Mouse (Mus musculus) monocyte, adult 5-6 weeks (primary cell): ENCODE measurements around the gene Naa35. TPM values are rescaled to one million over a fixed set of nuclear protein-coding genes. Genes with fewer than 3 reads are reported as not detected.
A peak's percentile ranks its signal among the peaks of the same experiment; 100 is the strongest.

Experiments
- ATAC-seq: fragments of 153-309, 156-312 bp; replicated peaks from 2 replicates; pipeline ENCODE4 v1.8.0; 2017; ENCODE audit warnings: mild to moderate bottlenecking; ENCODE audit not compliant: low TSS enrichment, insufficient number of reproducible peaks, severe bottlenecking, poor library complexity, low FRiP score
- total RNA-seq: library from RNA; stranded (forward); fragments of 200-1000, 200-491, 200-594 nt; gene quantifications from 3 replicates; pipeline ENCODE4 v1.2.3, GENCODE M21; 2017

Naa35 gene
- total RNA-seq, result 23.8 to 64.8 TPM (median 30.9 TPM) in 3 replicates

- peak; percentile 99 for ATAC-seq
Observed at GRCm38 (mm10) chr13:59584947-59585647, at the start of gene Naa35, which contains the start of gene Agtpbp1. Gene Naa35, plus strand, starts transcription at chr13:59585259. Gene Agtpbp1, minus strand, starts transcription at chr13:59585227.

- ATAC-seq, result no peak
Observed at GRCm38 (mm10) chr13:59535746-59536145, 49.3 kb upstream of the Naa35 start.

GRCm38 (mm10) chr13:59536631-59537030 lies 48.4 kb upstream of the Naa35 start:
- no peak for ATAC-seq

GRCm38 (mm10) chr13:59538661-59539060 lies 46.4 kb upstream of the Naa35 start:
- no peak for ATAC-seq

- ATAC-seq, result no peak
Observed at GRCm38 (mm10) chr13:59540030-59540429, 45.0 kb upstream of the Naa35 start.

GRCm38 (mm10) chr13:59542411-59542810 lies 42.6 kb upstream of the Naa35 start:
- ATAC-seq, result no peak

GRCm38 (mm10) chr13:59547091-59547490 lies 38.0 kb upstream of the Naa35 start:
- no peak for ATAC-seq

GRCm38 (mm10) chr13:59547716-59548115 lies 37.3 kb upstream of the Naa35 start:
- no peak for ATAC-seq

GRCm38 (mm10) chr13:59549318-59549798 lies 35.7 kb upstream of the Naa35 start:
- ATAC-seq, result no peak

- ATAC-seq, result no peak
Observed at GRCm38 (mm10) chr13:59552286-59552685, 32.8 kb upstream of the Naa35 start.

GRCm38 (mm10) chr13:59552751-59553150 lies 32.3 kb upstream of the Naa35 start:
- no peak for ATAC-seq

- no peak for ATAC-seq
Observed at GRCm38 (mm10) chr13:59554772-59555505, 30.1 kb upstream of the Naa35 start.

GRCm38 (mm10) chr13:59555613-59556192 lies 29.4 kb upstream of the Naa35 start:
- ATAC-seq, result no peak

- ATAC-seq, result peak; percentile 44; the same call in 1 of the 2 replicates
Observed at GRCm38 (mm10) chr13:59556670-59557069, 28.4 kb upstream of the Naa35 start.

- ATAC-seq, result peak; percentile 49
Observed at GRCm38 (mm10) chr13:59557185-59557985, 27.7 kb upstream of the Naa35 start.

- peak; percentile 53; the same call in 1 of the 2 replicates for ATAC-seq
Observed at GRCm38 (mm10) chr13:59558776-59559175, 26.3 kb upstream of the Naa35 start.

GRCm38 (mm10) chr13:59562471-59562870 lies 22.6 kb upstream of the Naa35 start:
- ATAC-seq, result peak; percentile 62

GRCm38 (mm10) chr13:59564505-59564904 lies 20.6 kb upstream of the Naa35 start:
- no peak for ATAC-seq

GRCm38 (mm10) chr13:59564923-59565322 lies 20.1 kb upstream of the Naa35 start:
- no peak for ATAC-seq
